Mouse (Mus musculus) ovary, postnatal 14 days (tissue): ENCODE results near the gene Flad1.

ENCODE experiments used
- DNase-seq: peaks from one replicate; pipeline ENCODE4 v3.0.0; 2022; ENCODE audit warnings: low spot score

The Flad1 gene

DNA sequence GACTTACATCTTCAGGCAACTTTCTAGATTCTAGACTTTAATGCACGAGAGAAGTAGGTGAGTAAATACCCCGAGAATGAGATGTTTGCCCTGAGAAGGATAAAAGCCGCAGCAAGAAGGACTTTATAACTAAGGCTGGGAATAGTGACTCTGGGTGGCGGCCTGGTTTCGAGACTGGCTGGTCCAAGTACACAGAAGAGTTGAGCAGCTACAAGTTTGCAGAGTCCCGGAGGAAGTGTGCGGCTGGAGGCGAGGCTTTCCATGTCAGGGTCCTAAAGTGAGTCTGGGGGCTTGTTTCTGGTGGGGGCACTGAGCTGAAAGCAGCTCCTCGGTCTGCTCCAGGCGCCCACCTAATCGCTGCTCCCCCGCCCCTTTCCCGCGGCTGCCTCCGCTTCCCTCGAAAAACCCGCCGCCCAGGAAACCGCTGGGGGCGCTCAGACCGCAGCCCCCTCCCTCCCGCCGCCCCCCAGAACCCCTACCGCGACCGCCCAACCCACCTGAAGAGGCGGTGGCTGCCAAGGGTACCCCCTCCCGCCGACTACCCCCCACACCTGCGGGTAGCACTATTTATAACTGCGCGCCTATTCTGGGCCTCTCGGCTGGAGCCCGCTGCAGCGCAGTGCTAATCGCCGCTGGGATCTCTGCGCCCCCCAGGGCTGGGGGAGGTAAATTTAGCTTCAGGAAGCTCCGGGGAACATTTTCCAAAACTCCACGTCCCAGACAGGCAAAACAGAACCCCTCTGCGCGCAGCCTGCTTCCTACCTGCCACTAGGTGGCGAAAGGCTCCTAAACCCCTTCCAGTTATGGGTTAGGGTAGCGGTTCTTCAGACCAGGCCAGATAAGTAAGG, 15.6 kb downstream of the Flad1 start:
- no peak for DNase-seq

- DNase-seq = no peak
Measured at GRCm38 (mm10) chr3:89395419-89395805, 16.3 kb downstream of the Flad1 start.

DNA sequence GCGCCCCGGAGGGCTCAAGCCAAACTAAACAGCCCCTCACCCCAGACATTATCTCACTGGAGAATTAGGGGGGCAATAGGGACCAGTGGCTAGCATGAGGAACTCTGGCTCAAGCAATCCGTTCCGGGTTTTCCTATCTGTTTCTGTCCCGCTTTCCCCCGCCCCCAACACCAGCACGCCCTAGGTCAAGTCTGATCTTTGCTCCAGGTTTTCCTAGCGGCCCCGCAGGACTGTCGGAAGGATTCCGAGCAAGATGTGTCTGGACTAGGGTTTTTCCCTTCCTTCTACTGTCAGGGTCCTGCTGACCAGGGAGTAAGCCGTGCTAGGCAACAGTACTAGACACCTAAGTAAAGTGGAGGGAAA, 16.8 kb downstream of the Flad1 start:
- DNase-seq = no peak

GRCm38 (mm10) chr3:89394006-89394893, 17.4 kb downstream of the Flad1 start, which contains the start of gene Zbtb7b:
Gene Zbtb7b, minus strand, starts transcription at chr3:89394776.
- peak; percentile 80 for DNase-seq

DNA sequence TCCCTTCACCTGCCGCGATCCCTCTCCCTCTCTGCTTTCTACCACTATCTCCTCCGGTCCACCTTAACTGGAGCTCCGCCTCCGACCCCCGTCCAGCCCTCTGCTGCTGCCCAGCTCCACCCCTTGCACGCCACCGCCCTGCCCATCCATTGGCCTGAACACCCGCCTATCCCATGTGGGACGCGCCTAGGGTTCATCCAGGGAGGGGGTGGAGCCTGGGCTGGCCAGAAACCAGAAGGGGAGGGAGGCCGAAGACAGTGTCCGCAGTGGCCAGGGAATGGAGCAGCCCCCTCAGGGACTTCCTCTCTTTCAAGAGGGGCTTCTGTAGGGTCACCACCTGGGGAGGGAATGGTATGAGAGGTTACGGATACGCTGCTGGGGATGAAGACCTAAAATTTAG, 18.1 kb downstream of the Flad1 start:
- DNase-seq = peak; percentile 98

- no peak for DNase-seq
Measured at GRCm38 (mm10) chr3:89392871-89393311, 18.8 kb downstream of the Flad1 start.

DNA sequence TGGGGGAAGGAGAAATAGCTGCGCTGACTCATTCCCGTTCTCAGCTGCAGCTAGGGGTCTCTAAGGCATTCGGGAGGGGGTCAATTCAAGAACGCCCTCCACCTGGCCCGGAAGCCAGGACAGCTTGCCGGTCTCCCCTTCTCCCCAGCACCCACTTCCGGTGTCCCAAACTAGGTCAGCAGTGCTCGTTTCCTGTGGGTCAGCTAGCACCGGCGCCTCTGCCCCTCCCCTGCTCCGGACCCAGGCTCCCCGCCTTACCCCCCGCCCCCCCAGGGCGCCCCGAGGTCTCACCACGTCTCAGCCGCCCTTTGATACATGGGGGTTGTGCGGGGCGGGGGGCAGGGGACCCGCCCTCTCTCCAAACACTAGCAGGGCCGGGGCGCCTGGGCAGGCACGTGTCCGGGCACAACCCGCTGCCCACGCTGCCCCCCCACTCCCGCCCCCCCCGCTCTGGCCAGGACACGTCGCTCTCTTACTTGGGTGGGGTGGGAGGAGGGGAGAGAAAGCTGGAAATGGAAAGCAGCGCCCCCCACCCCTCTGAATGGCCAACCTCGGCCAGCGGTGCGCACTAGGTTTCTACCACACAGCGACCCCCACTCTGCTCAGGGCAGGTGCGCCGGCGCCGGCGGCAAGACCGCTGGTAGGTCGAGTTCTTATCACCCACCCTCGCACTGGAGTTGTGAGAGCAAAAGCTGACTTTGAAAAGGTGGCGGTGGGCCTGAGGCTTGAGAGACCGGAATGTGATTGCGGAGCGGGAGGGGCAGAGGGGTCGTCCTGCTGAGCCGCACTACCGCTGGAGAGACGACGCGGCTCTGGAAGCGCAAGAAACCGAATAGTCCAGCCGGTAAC, 19.8 kb downstream of the Flad1 start:
- no peak for DNase-seq

DNA sequence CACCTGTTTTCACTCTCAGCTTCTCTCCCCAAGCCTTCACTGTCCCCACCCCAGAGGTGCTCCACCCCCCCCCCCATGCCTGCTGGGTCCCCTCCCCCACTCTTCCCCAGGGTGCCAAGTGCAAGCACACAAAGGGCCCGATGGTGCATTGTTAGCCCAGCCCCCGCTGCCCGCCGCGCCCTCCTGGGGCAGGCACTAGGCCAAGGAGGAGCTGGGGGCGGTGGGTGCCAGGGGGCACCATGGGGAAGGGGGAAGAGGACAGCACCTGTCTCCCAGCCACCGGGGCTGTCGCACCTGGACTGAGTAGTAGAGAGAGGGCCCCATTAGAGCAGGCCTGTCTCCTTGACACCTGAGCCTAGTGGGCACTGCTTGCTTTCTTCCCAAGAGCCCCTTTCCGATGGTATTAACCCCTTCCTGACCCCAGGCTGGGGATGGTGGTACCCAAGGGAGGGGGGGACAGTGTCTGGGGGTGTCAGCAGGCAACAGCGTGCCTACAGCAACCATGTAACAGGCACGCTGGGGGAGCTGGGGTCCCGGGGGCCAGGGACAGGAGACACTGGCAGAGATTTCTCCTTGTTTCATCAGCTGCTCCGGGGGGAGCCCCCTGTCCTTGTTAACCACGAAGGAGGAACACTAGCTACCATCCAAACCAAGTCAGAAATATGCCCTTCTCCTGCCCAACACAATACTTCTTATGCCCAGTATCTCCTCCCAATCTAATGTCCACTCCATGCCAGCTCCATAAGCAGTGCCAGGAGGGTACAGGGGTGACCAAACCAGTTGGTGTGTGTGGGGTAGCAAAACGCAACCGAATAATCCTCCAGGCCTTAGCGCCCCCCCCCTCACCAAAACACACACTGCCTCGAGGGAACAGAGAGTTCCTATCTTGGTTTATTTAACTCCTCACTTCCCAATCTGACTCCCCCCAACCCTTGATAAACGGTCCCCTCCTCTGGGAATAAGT, 20.7 kb downstream of the Flad1 start:
- no peak for DNase-seq

GRCm38 (mm10) chr3:89390111-89390515, 21.6 kb downstream of the Flad1 start:
- no peak for DNase-seq

DNA sequence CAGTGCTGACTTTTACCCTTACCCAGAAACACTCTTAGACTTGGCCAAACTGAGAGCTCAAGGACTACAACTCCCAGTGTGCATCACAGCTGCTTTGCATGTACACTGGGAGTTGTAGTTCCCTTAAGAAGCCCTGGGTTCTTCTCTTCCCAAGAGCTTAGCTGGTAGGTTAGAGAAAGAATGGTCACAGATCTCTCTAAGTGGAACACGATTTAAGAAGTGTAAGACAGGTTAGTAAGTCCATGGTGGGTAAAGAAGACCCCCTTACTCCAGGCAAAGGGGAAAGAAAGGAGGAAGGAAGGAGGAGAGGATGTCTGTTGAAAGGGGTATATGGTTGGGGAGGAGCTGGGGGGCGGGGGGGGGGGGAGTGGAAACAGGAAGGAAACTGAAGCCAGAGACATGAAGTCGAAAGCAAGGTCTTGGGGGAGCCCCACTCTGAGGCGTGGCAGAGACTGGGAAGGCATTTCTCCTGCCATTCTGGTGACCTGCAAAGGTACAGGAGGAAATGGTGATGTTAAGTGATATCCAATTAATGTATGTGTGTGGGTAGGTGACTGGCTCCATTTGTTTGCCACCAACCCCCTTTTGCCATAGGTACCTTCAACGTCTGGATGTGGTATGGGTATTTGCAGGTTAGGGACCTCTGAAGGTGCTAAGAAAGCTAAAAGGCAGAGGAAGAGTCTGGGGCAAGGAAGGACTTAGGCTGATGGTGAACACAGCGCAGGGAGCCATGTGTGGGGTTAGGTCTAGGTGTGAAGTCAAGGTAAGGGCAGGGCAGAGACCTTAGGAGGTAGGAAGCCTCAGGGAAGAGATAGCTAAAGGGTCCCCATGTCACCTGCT, 22.5 kb downstream of the Flad1 start:
- no peak for DNase-seq

DNA sequence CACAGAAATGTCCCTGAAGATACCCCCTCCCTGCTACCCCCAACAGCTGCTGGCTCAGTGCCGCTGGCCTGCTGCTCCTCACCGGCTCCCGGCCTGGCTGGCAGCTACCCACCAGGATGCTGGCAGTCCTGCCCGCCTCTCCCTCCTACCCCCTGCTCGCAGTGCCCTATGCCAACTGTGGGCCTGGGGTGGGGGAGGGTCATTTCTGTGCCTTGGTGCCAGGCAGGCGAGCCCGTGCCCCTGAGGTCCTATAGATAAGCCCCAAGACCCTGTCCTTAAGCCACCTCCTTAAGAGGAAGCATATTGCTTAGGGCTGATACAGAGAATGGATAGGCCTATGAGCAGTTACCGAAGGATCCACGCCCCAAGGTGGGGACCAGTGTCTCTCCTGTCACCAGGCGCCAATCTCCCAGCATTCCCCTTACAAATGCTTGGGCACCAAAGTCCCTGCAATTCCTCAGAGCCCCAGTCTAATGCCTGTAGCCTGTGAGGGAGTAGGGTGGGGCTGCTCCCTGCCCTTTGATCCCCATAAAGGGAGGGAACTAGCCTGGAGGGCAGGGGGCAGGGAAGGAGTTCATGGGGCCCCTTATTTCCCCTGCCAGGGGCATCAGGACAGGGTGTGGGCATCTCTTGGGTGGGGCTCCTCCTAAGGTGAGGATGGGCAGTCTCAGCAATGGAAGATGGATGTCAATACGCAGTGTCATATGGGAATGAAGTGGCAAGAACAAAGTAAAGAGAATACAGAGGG, 23.4 kb downstream of the Flad1 start:
- DNase-seq = peak; percentile 61

DNA sequence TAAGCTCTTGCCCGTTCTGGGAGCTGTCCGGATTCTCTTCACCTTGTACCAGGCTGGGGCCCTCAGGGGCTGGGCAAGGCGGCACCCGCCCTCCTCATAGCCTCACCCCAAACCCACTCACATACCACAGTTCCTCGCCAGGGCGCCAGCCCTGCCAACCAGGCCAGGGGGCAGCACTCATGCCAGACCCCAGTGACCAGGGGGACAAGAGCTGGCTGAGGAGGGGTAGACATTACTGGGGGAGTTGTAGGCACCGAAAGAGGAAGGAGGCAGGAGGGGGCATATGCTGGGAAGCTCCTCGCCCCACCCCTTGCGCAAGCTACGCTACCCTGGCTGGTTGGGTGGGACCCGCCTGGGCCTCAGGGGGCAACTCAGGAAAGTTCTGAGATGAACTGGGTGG, 24.0 kb downstream of the Flad1 start:
- no peak for DNase-seq

- no peak for DNase-seq
Measured at GRCm38 (mm10) chr3:89386438-89387420, 24.9 kb downstream of the Flad1 start.

GRCm38 (mm10) chr3:89385451-89385850, 26.2 kb downstream of the Flad1 start:
- no peak for DNase-seq

DNA sequence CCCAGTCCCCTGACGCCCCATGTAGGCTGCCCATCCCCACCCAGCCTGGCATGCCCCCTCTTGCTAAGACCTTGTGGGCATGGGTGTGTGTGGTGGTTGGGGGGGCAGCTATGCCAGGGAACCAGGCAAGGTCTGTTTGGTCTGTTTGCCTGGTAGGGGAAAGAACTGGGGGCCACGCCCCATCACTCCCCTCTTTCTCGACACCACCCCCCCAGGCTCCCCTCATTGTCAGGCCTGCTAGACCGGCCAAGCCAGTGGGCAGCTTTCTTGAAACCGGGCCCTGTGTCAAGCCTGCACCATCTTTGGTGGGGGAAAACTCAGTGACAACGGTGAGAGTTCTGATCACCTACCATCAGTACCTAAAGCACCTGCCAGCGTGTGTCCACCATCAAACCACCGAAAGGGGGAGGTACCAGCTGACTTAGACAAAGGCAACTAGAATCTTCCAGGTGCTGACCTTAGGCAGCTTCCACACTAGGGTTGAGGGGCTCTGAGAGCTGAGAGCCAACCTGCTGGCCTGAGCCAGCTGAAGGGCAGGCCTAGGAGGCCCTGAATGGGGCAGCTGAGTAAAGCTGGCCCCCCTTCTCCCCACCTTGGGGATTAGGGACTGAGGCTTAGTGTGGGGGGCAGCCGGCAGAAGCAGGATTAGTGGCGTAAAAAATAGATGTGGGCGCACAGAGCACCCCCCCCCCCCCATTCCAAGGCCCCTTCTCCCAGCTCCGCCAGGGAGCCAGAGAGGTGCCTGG, 27.2 kb downstream of the Flad1 start:
- no peak for DNase-seq

DNA sequence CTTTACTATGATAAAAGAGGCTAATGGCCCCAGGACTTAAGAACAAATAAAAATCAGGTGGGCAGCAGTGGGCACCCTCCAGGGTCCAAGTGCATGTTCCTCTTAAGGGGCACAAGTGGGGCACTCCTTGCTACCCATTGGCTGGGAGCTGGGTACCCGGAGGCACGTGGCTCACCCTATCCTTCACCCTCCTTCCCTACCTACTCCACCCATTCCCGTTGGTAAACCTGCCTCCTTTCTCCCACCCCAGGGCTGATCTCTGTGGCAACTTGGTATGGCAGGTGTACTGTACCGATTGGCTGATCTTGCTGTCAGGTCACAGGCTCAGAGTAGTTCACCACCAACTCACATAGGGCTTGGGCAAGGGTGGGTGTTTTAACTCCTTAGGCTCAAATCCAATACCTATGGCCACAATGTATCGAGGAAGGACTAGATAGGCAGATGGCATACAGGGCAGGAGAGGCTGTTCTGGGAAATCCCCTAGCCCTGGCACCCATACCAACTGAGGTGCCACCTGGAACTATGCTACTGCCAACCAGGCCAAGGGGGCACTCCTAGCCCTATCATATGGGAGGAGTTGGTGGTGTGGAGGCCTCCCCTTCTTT, 27.9 kb downstream of the Flad1 start:
- DNase-seq = no peak

DNA sequence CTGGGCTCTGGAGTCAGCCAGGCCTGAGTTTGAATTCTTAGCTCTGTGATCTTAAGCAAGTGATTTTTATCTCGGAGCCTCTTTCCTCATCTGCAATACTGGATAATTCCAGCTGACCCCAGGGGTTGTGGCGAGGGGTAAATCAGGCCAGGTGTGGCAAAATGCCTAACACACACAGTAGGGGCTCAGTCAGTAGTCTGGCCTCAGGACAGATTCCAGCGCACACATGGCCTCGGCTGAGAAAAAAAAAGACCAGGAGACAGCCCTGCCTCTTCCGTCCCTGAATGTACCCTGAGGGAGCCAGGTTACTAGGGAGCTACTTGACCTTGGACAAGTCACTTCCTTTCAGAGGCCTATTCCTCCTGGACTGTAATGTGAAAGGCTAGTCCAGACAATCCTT, 28.7 kb downstream of the Flad1 start:
- no peak for DNase-seq
